Mouse (Mus musculus) c-Kit-negative CD71-positive TER-119-positive erythroid progenitor cells, embryonic 14.5 days (primary cell): Measurements from ENCODE around the gene Selenow.

Experiments used
- DNase-seq: peaks from one replicate; pipeline ENCODE4 v3.0.0-alpha.2; 2013; ENCODE audit warnings: low read depth, low spot score

Gene Selenow

GRCm38 (mm10) chr7:15922220-15922773 lies at the start of gene Selenow:
Gene Selenow (minus strand): TSS chr7:15922402.
- peak; percentile 81 for DNase-seq

GRCm38 (mm10) chr7:15969674-15970073 lies 47.5 kb upstream of the Selenow start:
- no peak for DNase-seq

- no peak for DNase-seq
Observed at GRCm38 (mm10) chr7:15968322-15968721, 46.1 kb upstream of the Selenow start.

- peak; percentile 52 for DNase-seq
Observed at GRCm38 (mm10) chr7:15967312-15967711, 45.1 kb upstream of the Selenow start, which contains the start of gene Ehd2. Gene Ehd2 (minus strand): TSS chr7:15967567.

- no peak for DNase-seq
Observed at GRCm38 (mm10) chr7:15966489-15966888, 44.3 kb upstream of the Selenow start.

GRCm38 (mm10) chr7:15963798-15964652 lies 41.8 kb upstream of the Selenow start:
- DNase-seq = no peak

GRCm38 (mm10) chr7:15962311-15963288 lies 40.4 kb upstream of the Selenow start:
- no peak for DNase-seq

- no peak for DNase-seq
Observed at GRCm38 (mm10) chr7:15961798-15962197, 39.6 kb upstream of the Selenow start.

- DNase-seq = no peak
Observed at GRCm38 (mm10) chr7:15961239-15961638, 39.0 kb upstream of the Selenow start.

- DNase-seq = no peak
Observed at GRCm38 (mm10) chr7:15960691-15961090, 38.5 kb upstream of the Selenow start.

GRCm38 (mm10) chr7:15956143-15956542 lies 33.9 kb upstream of the Selenow start:
- DNase-seq = no peak

- no peak for DNase-seq
Observed at GRCm38 (mm10) chr7:15955509-15955908, 33.3 kb upstream of the Selenow start.

GRCm38 (mm10) chr7:15954978-15955443 lies 32.8 kb upstream of the Selenow start:
- DNase-seq = peak; percentile 54

GRCm38 (mm10) chr7:15954436-15954835 lies 32.2 kb upstream of the Selenow start:
- no peak for DNase-seq

GRCm38 (mm10) chr7:15953307-15954074 lies 31.3 kb upstream of the Selenow start:
- no peak for DNase-seq

- peak; percentile 53 for DNase-seq
Observed at GRCm38 (mm10) chr7:15952416-15952815, 30.2 kb upstream of the Selenow start.

- no peak for DNase-seq
Observed at GRCm38 (mm10) chr7:15950008-15950407, 27.8 kb upstream of the Selenow start.

GRCm38 (mm10) chr7:15949216-15949790 lies 27.1 kb upstream of the Selenow start:
- DNase-seq = no peak

- DNase-seq = peak; percentile 71
Observed at GRCm38 (mm10) chr7:15948381-15948941, 26.3 kb upstream of the Selenow start.

- DNase-seq = no peak
Observed at GRCm38 (mm10) chr7:15947653-15948260, 25.6 kb upstream of the Selenow start.
